Mouse (Mus musculus): ENCODE results near the gene Ece1. TPM values are rescaled to one million over a fixed set of nuclear protein-coding genes. Genes with fewer than 3 reads are reported as not detected.

The Ece1 gene
- polyA plus RNA-seq, 1 experiment from 2014 or later: 35.2 TPM

GRCm38 (mm10) chr4:137952840-137953239 lies 90.8 kb downstream of the Ece1 start:
- no peak overlapping the region for H3K9ac ChIP-seq (ENCODE audit: low read length)
- H3K36me3 ChIP-seq (ENCODE audit: control insufficient read depth, insufficient read depth, low read length): no peaks in the 10 kb centered on the region
- H3K4me1 ChIP-seq (replicated peaks; ENCODE audit: control insufficient read depth, insufficient read depth, low read length): no peaks in the 10 kb centered on the region
- WGBS: 36% methylated on average over 4 of the region's 4 CpGs
- H3K27me3 ChIP-seq (ENCODE audit: control insufficient read depth, insufficient read depth, low read length): no peaks in the 10 kb centered on the region
- H3K27ac ChIP-seq (ENCODE audit: low read depth, low read length): no peak overlapping the region
- H3K9me3 ChIP-seq (ENCODE audit: control insufficient read depth, low read length): no peaks in the 10 kb centered on the region
- DNase-seq (ENCODE audit: low spot score) (peak; percentile 86), ATAC-seq (replicated peaks; ENCODE audit: low FRiP score) (no peak)
- H3K4me3 ChIP-seq (ENCODE audit: low read depth, low read length): no peak overlapping the region
- H3K4me2 ChIP-seq (ENCODE audit: low read depth, low read length, severe bottlenecking): no peak overlapping the region

GRCm38 (mm10) chr4:137954184-137954583 lies 92.1 kb downstream of the Ece1 start:
- H3K27ac ChIP-seq (ENCODE audit: low read depth, low read length): no peak overlapping the region
- DNase-seq (ENCODE audit: low spot score) (no peak), ATAC-seq (replicated peaks; ENCODE audit: low FRiP score) (no peak)
- no peaks in the 10 kb centered on the region for H3K4me1 ChIP-seq (replicated peaks; ENCODE audit: control insufficient read depth, insufficient read depth, low read length)
- no peak overlapping the region for H3K9ac ChIP-seq (ENCODE audit: low read length)
- no peaks in the 10 kb centered on the region for H3K27me3 ChIP-seq (ENCODE audit: control insufficient read depth, insufficient read depth, low read length)
- whole genome bisulfite sequencing: 89% methylated on average over 2 of the region's 2 CpGs
- no peak overlapping the region for H3K4me3 ChIP-seq (ENCODE audit: low read depth, low read length)
- peaks cover under 1% of the 10 kb centered on the region; the same call in 1 of the 2 replicates for H3K36me3 ChIP-seq (ENCODE audit: control insufficient read depth, insufficient read depth, low read length)
- H3K4me2 ChIP-seq (ENCODE audit: low read depth, low read length, severe bottlenecking): no peak overlapping the region
- H3K9me3 ChIP-seq (ENCODE audit: control insufficient read depth, low read length): no peaks in the 10 kb centered on the region

GRCm38 (mm10) chr4:137954926-137955396 lies 92.9 kb downstream of the Ece1 start:
- H3K36me3 ChIP-seq (ENCODE audit: control insufficient read depth, insufficient read depth, low read length): peaks cover 5% of the 10 kb centered on the region; the same call in 1 of the 2 replicates
- 90% methylated on average over 8 of the region's 8 CpGs for WGBS
- no peak for DNase-seq (ENCODE audit: low spot score)
- H3K4me3 ChIP-seq (ENCODE audit: low read depth, low read length): no peak overlapping the region
- no peak overlapping the region for H3K27ac ChIP-seq (ENCODE audit: low read depth, low read length)
- H3K9ac ChIP-seq (ENCODE audit: low read length): no peak overlapping the region
- no peak for ATAC-seq (replicated peaks; ENCODE audit: low FRiP score)
- peaks cover 4% of the 10 kb centered on the region; the same call in 1 of the 2 replicates for H3K9me3 ChIP-seq (ENCODE audit: control insufficient read depth, low read length)
- H3K27me3 ChIP-seq (ENCODE audit: control insufficient read depth, insufficient read depth, low read length): no peaks in the 10 kb centered on the region
- no peak overlapping the region for H3K4me2 ChIP-seq (ENCODE audit: low read depth, low read length, severe bottlenecking)
- H3K4me1 ChIP-seq (replicated peaks; ENCODE audit: control insufficient read depth, insufficient read depth, low read length): no peaks in the 10 kb centered on the region

- Histone ChIP-seq H3K4me3 (ENCODE audit: low read depth, low read length) (no peak overlapping the region), H3K27ac (ENCODE audit: low read depth, low read length) (no peak overlapping the region), H3K27me3 (ENCODE audit: control insufficient read depth, insufficient read depth, low read length) (no peaks in the 10 kb centered on the region), H3K9ac (ENCODE audit: low read length) (no peak overlapping the region), H3K4me1 (replicated peaks; ENCODE audit: control insufficient read depth, insufficient read depth, low read length) (no peaks in the 10 kb centered on the region), H3K36me3 (ENCODE audit: control insufficient read depth, insufficient read depth, low read length) (peaks cover 5% of the 10 kb centered on the region; the same call in 1 of the 2 replicates), H3K9me3 (ENCODE audit: control insufficient read depth, low read length) (peaks cover 4% of the 10 kb centered on the region; the same call in 1 of the 2 replicates), H3K4me2 (ENCODE audit: low read depth, low read length, severe bottlenecking) (no peak overlapping the region)
- ATAC-seq (replicated peaks; ENCODE audit: low FRiP score) (no peak), DNase-seq (ENCODE audit: low spot score) (no peak)
- WGBS: 95% methylated on average over 15 of the region's 15 CpGs
Measured at GRCm38 (mm10) chr4:137956260-137956659, 94.2 kb downstream of the Ece1 start.

GRCm38 (mm10) chr4:137959889-137960665 lies 98.0 kb downstream of the Ece1 start:
- Histone ChIP-seq H3K27ac (ENCODE audit: low read depth, low read length) (no peak overlapping the region), H3K27me3 (ENCODE audit: control insufficient read depth, insufficient read depth, low read length) (no peaks in the 10 kb centered on the region), H3K9ac (ENCODE audit: low read length) (no peak overlapping the region), H3K9me3 (ENCODE audit: control insufficient read depth, low read length) (peaks cover 4% of the 10 kb centered on the region; the same call in 1 of the 2 replicates), H3K4me2 (ENCODE audit: low read depth, low read length, severe bottlenecking) (no peak overlapping the region), H3K4me1 (replicated peaks; ENCODE audit: control insufficient read depth, insufficient read depth, low read length) (no peaks in the 10 kb centered on the region), H3K36me3 (ENCODE audit: control insufficient read depth, insufficient read depth, low read length) (peaks cover 5% of the 10 kb centered on the region; the same call in 1 of the 2 replicates), H3K4me3 (ENCODE audit: low read depth, low read length) (no peak overlapping the region)
- ATAC-seq (replicated peaks; ENCODE audit: low FRiP score): no peak
- 87% methylated on average over 13 of the region's 13 CpGs for WGBS
- DNase-seq (ENCODE audit: low spot score): no peak

- no peak overlapping the region for H3K4me2 ChIP-seq (ENCODE audit: low read depth, low read length, severe bottlenecking)
- peaks cover 5% of the 10 kb centered on the region; the same call in 1 of the 2 replicates for H3K36me3 ChIP-seq (ENCODE audit: control insufficient read depth, insufficient read depth, low read length)
- 90% methylated on average over 11 of the region's 11 CpGs for WGBS
- peaks cover 4% of the 10 kb centered on the region; the same call in 1 of the 2 replicates for H3K9me3 ChIP-seq (ENCODE audit: control insufficient read depth, low read length)
- no peak overlapping the region for H3K27ac ChIP-seq (ENCODE audit: low read depth, low read length)
- ATAC-seq (replicated peaks; ENCODE audit: low FRiP score) (no peak), DNase-seq (ENCODE audit: low spot score) (no peak)
- no peaks in the 10 kb centered on the region for H3K4me1 ChIP-seq (replicated peaks; ENCODE audit: control insufficient read depth, insufficient read depth, low read length)
- H3K27me3 ChIP-seq (ENCODE audit: control insufficient read depth, insufficient read depth, low read length): no peaks in the 10 kb centered on the region
- no peak overlapping the region for H3K4me3 ChIP-seq (ENCODE audit: low read depth, low read length)
- no peak overlapping the region for H3K9ac ChIP-seq (ENCODE audit: low read length)
Measured at GRCm38 (mm10) chr4:137960757-137961156, 98.7 kb downstream of the Ece1 start.

GRCm38 (mm10) chr4:137962643-137963350 lies 100.8 kb downstream of the Ece1 start:
- no peaks in the 10 kb centered on the region for H3K4me1 ChIP-seq (replicated peaks; ENCODE audit: control insufficient read depth, insufficient read depth, low read length)
- ATAC-seq (replicated peaks; ENCODE audit: low FRiP score): no peak
- no peak overlapping the region for H3K4me2 ChIP-seq (ENCODE audit: low read depth, low read length, severe bottlenecking)
- no peak overlapping the region for H3K27ac ChIP-seq (ENCODE audit: low read depth, low read length)
- WGBS: 93% methylated on average over 20 of the region's 20 CpGs
- peaks cover 4% of the 10 kb centered on the region; the same call in 1 of the 2 replicates for H3K9me3 ChIP-seq (ENCODE audit: control insufficient read depth, low read length)
- no peaks in the 10 kb centered on the region for H3K27me3 ChIP-seq (ENCODE audit: control insufficient read depth, insufficient read depth, low read length)
- DNase-seq (ENCODE audit: low spot score): no peak
- peaks cover 5% of the 10 kb centered on the region; the same call in 1 of the 2 replicates for H3K36me3 ChIP-seq (ENCODE audit: control insufficient read depth, insufficient read depth, low read length)
- H3K9ac ChIP-seq (ENCODE audit: low read length): no peak overlapping the region
- H3K4me3 ChIP-seq (ENCODE audit: low read depth, low read length): no peak overlapping the region

GRCm38 (mm10) chr4:137963431-137963830 lies 101.4 kb downstream of the Ece1 start:
- no peak for ATAC-seq (replicated peaks; ENCODE audit: low FRiP score)
- DNase-seq (ENCODE audit: low spot score): no peak
- 92% methylated on average over 6 of the region's 6 CpGs for WGBS
- H3K9ac ChIP-seq (ENCODE audit: low read length): no peak overlapping the region
- H3K27ac ChIP-seq (ENCODE audit: low read depth, low read length): no peak overlapping the region
- no peaks in the 10 kb centered on the region for H3K27me3 ChIP-seq (ENCODE audit: control insufficient read depth, insufficient read depth, low read length)
- no peak overlapping the region for H3K4me2 ChIP-seq (ENCODE audit: low read depth, low read length, severe bottlenecking)
- H3K4me3 ChIP-seq (ENCODE audit: low read depth, low read length): no peak overlapping the region
- peaks cover 5% of the 10 kb centered on the region; the same call in 1 of the 2 replicates for H3K36me3 ChIP-seq (ENCODE audit: control insufficient read depth, insufficient read depth, low read length)
- H3K4me1 ChIP-seq (replicated peaks; ENCODE audit: control insufficient read depth, insufficient read depth, low read length): no peaks in the 10 kb centered on the region
- peaks cover 4% of the 10 kb centered on the region; the same call in 1 of the 2 replicates for H3K9me3 ChIP-seq (ENCODE audit: control insufficient read depth, low read length)

Data from forebrain, embryonic 11.5 days (tissue).